Mouse (Mus musculus): ENCODE data around the gene Cep290.

DNA sequence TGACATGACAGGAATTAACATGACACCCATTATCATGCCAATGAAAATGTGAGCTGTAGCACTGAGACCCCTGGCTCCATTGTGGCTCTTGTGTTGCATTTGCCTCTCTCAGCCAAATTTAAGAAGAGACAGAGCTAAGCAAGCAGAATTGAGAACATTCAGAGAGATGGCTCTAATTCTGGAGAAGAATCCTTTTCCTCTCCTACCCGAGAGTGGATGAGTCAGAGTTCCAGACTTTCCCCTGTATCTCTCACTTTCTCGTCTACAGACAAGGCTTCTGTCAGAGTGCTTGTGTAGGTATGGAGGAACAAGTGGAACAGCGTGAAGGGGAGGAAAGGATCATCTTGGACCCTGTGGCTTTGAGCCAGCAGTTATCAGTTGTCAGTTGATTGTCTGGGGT lies 76.8 kb downstream of the Cep290 start:
- TF ChIP-seq EP300 (IDR thresholded peaks at IDR 0.05; ENCODE audit: low read depth) (no peak), CTCF (IDR thresholded peaks at IDR 0.05; ENCODE audit: low read depth) (no peak)

Data from liver, embryonic 14.5 days (tissue).